Mouse (Mus musculus) forebrain, embryonic 11.5 days (tissue): ENCODE measurements at regions not wholly inside any gene's neighbourhood (a gene's known extent, or its start where the extent isn't known, plus 50 kb on each side); places are given as distances from the start of the nearest gene placed in this dataset.

Experiments used
- ATAC-seq: fragments of 200-750 bp; cut with Nextera tagmentation; replicated peaks from 2 replicates; pipeline ENCODE4 v1.8.0; 2017; ENCODE audit warnings: moderate TSS enrichment; ENCODE audit not compliant: low FRiP score
- DNase-seq: peaks from one replicate; pipeline ENCODE4 v3.0.0-alpha.2; 2017; ENCODE audit warnings: low spot score
- H3K27ac ChIP-seq: fragments of 300-500 bp; sonication (generic); 2 replicates; pipeline ENCODE4 v1.5.1; 2014; ENCODE audit warnings: low read depth, low read length
- H3K27me3 ChIP-seq: fragments of 300-500 bp; sonication (generic); 2 replicates; pipeline ENCODE4 v1.6.1; 2014; ENCODE audit warnings: mild to moderate bottlenecking, low read length, mixed read lengths; ENCODE audit not compliant: control insufficient read depth, insufficient read depth
- H3K36me3 ChIP-seq: fragments of 300-500 bp; sonication (generic); 2 replicates; pipeline ENCODE4 v1.6.1; 2014; ENCODE audit warnings: mild to moderate bottlenecking, low read length, moderate library complexity, mixed read lengths; ENCODE audit not compliant: control insufficient read depth, insufficient read depth
- H3K4me1 ChIP-seq: fragments of 300-500 bp; sonication (generic); replicated peaks from 2 replicates; pipeline ENCODE4 v1.6.1; 2014; ENCODE audit warnings: low read length, mixed read lengths; ENCODE audit not compliant: control insufficient read depth, insufficient read depth
- H3K4me2 ChIP-seq: fragments of 300-500 bp; sonication (generic); 2 replicates; pipeline ENCODE4 v1.6.1; 2014; ENCODE audit warnings: low read depth, mild to moderate bottlenecking, low read length, moderate library complexity, mixed read lengths; ENCODE audit not compliant: severe bottlenecking
- H3K4me3 ChIP-seq: fragments of 300-500 bp; sonication (generic); 2 replicates; pipeline ENCODE4 v1.5.1; 2014; ENCODE audit warnings: low read depth, low read length
- H3K9ac ChIP-seq: fragments of 300-500 bp; sonication (generic); 2 replicates; pipeline ENCODE4 v1.6.1; 2014; ENCODE audit warnings: low read length
- H3K9me3 ChIP-seq: fragments of 300-500 bp; sonication (generic); 2 replicates; pipeline ENCODE4 v1.6.1; 2016; ENCODE audit warnings: low read length, mixed read lengths; ENCODE audit not compliant: control insufficient read depth
- WGBS: fragments of 180-500 bp; shearing (Covaris S2); extraction: QIAGEN DNeasy Blood & Tissue Kit; methylation state at CpG from one replicate; pipeline ENCODE4 v1.1.7; 2014; 5-methylcytosine and 5-hydroxymethylcytosine counted together

- no peak overlapping the region for H3K9ac ChIP-seq
- DNase-seq = no peak
- no peaks in the 10 kb centered on the region for H3K9me3 ChIP-seq
- no peaks in the 10 kb centered on the region for H3K27me3 ChIP-seq
- no peak overlapping the region for H3K27ac ChIP-seq
- no peak overlapping the region for H3K4me3 ChIP-seq
- no peak overlapping the region for H3K4me2 ChIP-seq
- WGBS = 89% methylated on average over 10 of the region's 10 CpGs
- H3K4me1 ChIP-seq = no peaks in the 10 kb centered on the region
- H3K36me3 ChIP-seq = no peaks in the 10 kb centered on the region
- ATAC-seq = no peak
These were observed 267.6 kb upstream of the Clnk start for GRCm38 (mm10) chr5:39144225-39144624.

- ATAC-seq = no peak
- WGBS = 81% methylated on average over 4 of the region's 4 CpGs
These were observed 267.0 kb upstream of the Clnk start for GRCm38 (mm10) chr5:39143648-39144047.

DNA sequence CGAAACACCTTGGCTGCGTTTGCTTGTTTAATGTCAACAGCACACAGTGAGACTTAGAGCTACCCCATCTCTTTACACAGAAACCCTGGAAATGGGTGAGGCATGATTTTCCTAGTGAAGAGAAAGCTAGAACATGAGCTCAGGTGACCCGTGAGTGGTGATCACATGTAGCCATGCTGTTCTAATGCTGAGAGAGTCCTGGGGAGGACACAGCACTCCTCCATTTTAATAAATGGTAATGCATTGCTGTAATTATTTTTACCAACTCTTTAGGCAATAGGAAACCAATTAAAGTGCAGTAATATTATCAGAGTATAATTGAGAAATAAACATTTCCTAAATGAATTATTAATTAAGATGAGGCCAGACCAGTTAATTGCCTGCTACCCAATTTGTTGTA is 261.8 kb upstream of the Clnk start:
- H3K4me1 ChIP-seq = no peaks in the 10 kb centered on the region
- ATAC-seq = no peak
- no peak overlapping the region for H3K4me3 ChIP-seq
- H3K9me3 ChIP-seq = no peaks in the 10 kb centered on the region
- no peak overlapping the region for H3K9ac ChIP-seq
- H3K4me2 ChIP-seq = no peak overlapping the region
- DNase-seq = no peak
- no peak overlapping the region for H3K27ac ChIP-seq
- no peaks in the 10 kb centered on the region for H3K36me3 ChIP-seq
- WGBS = 91% methylated on average over 3 of the region's 3 CpGs
- no peaks in the 10 kb centered on the region for H3K27me3 ChIP-seq

More at GRCm38 (mm10) chr5:39143648-39144047, 267.0 kb upstream of the Clnk start:
- no peak overlapping the region for H3K4me2 ChIP-seq
- no peak overlapping the region for H3K4me3 ChIP-seq
- DNase-seq = no peak
- no peaks in the 10 kb centered on the region for H3K9me3 ChIP-seq
- no peaks in the 10 kb centered on the region for H3K36me3 ChIP-seq
- H3K9ac ChIP-seq = no peak overlapping the region
- H3K4me1 ChIP-seq = no peaks in the 10 kb centered on the region
- no peaks in the 10 kb centered on the region for H3K27me3 ChIP-seq
- H3K27ac ChIP-seq = no peak overlapping the region

GRCm38 (mm10) chr5:39128931-39129330 is 252.3 kb upstream of the Clnk start:
- no peaks in the 10 kb centered on the region for H3K4me1 ChIP-seq
- no peak overlapping the region for H3K27ac ChIP-seq
- H3K9me3 ChIP-seq = no peaks in the 10 kb centered on the region
- H3K9ac ChIP-seq = no peak overlapping the region
- H3K27me3 ChIP-seq = no peaks in the 10 kb centered on the region
- ATAC-seq = no peak
- DNase-seq = no peak
- H3K4me2 ChIP-seq = no peak overlapping the region
- H3K4me3 ChIP-seq = no peak overlapping the region
- no peaks in the 10 kb centered on the region for H3K36me3 ChIP-seq

DNA sequence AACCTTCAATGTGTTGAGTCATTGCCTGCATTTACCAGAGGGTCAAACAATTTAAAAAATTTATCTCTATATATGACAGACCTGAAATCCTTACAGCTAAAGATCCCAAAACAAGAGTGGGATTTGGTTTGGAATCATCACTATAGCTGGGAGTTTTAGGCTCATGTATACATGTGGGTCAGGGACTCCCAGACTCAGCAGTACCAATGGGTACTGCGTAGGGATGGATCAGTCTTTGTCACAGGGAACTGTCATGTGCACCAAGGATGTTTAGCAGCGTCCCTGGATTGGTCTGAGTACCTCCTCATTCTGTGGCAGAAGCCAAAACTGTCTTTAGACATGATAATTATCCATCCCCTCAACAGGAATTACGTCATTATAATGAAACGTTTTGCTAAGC is 250.2 kb upstream of the Clnk start:
- H3K27me3 ChIP-seq = no peaks in the 10 kb centered on the region
- ATAC-seq (no peak), DNase-seq (no peak)
- WGBS = 85% methylated on average over 4 of the region's 4 CpGs
- no peak overlapping the region for H3K4me3 ChIP-seq
- H3K27ac ChIP-seq = no peak overlapping the region
- H3K36me3 ChIP-seq = no peaks in the 10 kb centered on the region
- no peak overlapping the region for H3K4me2 ChIP-seq
- no peaks in the 10 kb centered on the region for H3K9me3 ChIP-seq
- no peaks in the 10 kb centered on the region for H3K4me1 ChIP-seq
- H3K9ac ChIP-seq = no peak overlapping the region

DNA sequence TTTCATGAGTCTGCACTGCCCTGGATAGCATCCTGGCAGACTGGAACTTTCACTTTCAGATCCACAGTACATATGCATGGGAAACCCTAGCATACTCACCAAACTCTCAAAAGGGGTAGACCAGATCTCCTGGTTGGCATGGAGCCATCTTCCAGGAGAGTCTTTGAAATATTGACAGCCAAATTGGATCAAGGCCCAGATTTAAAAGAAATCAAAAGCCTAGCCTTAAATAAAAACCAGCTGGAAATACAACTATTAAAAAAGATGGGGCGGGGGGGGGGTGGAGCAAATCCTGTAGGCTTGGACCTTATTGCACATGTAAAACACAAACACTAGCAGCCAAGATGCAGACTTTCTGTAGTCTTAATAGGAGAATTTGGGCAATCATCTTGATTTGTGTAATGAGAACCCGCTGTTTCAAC is 249.7 kb upstream of the Clnk start:
- Histone ChIP-seq H3K4me1 (no peaks in the 10 kb centered on the region), H3K9me3 (no peaks in the 10 kb centered on the region), H3K27ac (no peak overlapping the region), H3K4me3 (no peak overlapping the region), H3K27me3 (no peaks in the 10 kb centered on the region), H3K9ac (no peak overlapping the region), H3K36me3 (no peaks in the 10 kb centered on the region), H3K4me2 (no peak overlapping the region)
- ATAC-seq = 0 out of 2 replicates have a peak, but pooled peaks have one; percentile 46
- whole genome bisulfite sequencing = 90% methylated on average over 2 of the region's 2 CpGs
- DNase-seq = no peak

DNA sequence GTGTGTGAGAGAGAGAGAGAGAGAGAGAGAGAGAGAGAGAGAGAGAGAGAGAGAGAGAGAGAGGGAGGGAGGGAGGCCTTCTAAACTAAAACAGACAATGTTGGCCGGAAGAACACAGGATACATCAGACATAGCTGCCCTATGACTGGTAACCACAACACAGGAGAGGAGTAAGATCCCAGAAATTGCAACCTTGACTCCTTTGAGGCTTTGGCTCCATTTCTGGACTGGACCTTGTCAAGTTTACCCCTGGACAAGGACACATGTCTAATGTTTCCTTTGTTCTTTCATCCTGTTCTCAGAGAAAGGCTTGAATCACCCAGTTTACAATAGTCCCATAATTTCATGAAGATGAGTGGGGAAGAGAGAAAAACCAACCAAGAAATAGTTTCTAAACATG is 233.7 kb upstream of the Clnk start:
- Histone ChIP-seq H3K9me3 (no peaks in the 10 kb centered on the region), H3K4me1 (no peaks in the 10 kb centered on the region), H3K9ac (no peak overlapping the region), H3K36me3 (no peaks in the 10 kb centered on the region), H3K27me3 (no peaks in the 10 kb centered on the region), H3K4me3 (no peak overlapping the region), H3K4me2 (no peak overlapping the region), H3K27ac (no peak overlapping the region)
- no peak for ATAC-seq
- DNase-seq = no peak
- 91% methylated on average over 1 of the region's 1 CpGs for WGBS

GRCm38 (mm10) chr5:39109526-39109925 is 232.9 kb upstream of the Clnk start:
- H3K4me1 ChIP-seq = no peaks in the 10 kb centered on the region
- WGBS = 83% methylated on average over 3 of the region's 3 CpGs
- no peaks in the 10 kb centered on the region for H3K36me3 ChIP-seq
- H3K4me2 ChIP-seq = no peak overlapping the region
- no peak overlapping the region for H3K4me3 ChIP-seq
- no peaks in the 10 kb centered on the region for H3K27me3 ChIP-seq
- no peaks in the 10 kb centered on the region for H3K9me3 ChIP-seq
- no peak overlapping the region for H3K9ac ChIP-seq
- ATAC-seq = no peak
- no peak overlapping the region for H3K27ac ChIP-seq
- DNase-seq = no peak

DNA sequence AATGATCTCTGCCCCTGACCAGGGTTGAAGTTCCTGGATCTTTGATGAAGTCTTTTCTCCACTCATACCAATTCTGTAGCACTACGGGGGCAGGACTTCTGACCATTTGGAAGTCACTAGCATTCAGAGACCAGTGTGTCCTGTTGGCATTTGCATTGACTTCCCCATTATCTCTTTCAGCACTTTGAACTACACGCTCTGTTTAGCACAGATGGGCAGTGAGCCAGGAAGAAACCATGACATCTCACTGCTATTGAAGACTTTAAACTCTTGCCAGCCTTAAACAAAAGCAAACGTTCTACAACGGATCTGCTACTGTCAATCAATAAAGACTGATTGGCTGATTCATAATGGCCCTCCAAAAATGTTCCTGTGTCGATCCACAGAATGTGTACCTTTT is 222.5 kb upstream of the Clnk start:
- no peaks in the 10 kb centered on the region for H3K9me3 ChIP-seq
- H3K4me3 ChIP-seq = no peak overlapping the region
- no peak for DNase-seq
- H3K4me2 ChIP-seq = no peak overlapping the region
- no peak overlapping the region for H3K9ac ChIP-seq
- no peak overlapping the region for H3K27ac ChIP-seq
- no peaks in the 10 kb centered on the region for H3K4me1 ChIP-seq
- no peak for ATAC-seq
- no peaks in the 10 kb centered on the region for H3K36me3 ChIP-seq
- 67% methylated on average over 5 of the region's 5 CpGs for WGBS
- no peaks in the 10 kb centered on the region for H3K27me3 ChIP-seq
